Mouse (Mus musculus) T-helper 1 cell (primary cell): ENCODE data around the gene Epn1.

Source experiments
- in situ Hi-C: fragments of 300-600 bp; cut with MboI, MseI; formaldehyde crosslinking; loops from one replicate; pipeline ENCODE4 v1.15.1; 2025; ENCODE audit warnings: high pct_unique_total_duplicates

The Epn1 gene

GRCm38 (mm10) chr7:5057804-5058203 is 22.2 kb upstream of the Epn1 start:
- in situ Hi-C loops = loop anchor here (10.0 to 25.0 kb wide), 2 partner anchors 243 to 1421 kb away; partner anchors contain the start of genes Cnot3, Prpf31, Tfpt and Ube2s

- in situ Hi-C loops = loop anchor here (10.0 to 25.0 kb wide), 2 partner anchors 244 to 1421 kb away; partner anchors contain the start of genes Cnot3, Prpf31, Tfpt and Ube2s
Observed at GRCm38 (mm10) chr7:5058631-5059030, 21.4 kb upstream of the Epn1 start.

- in situ Hi-C loops = loop anchor here (10.0 to 25.0 kb wide), 2 partner anchors 245 to 1422 kb away; partner anchors contain the start of genes Cnot3, Prpf31, Tfpt and Ube2s
Observed at GRCm38 (mm10) chr7:5059421-5059820, 20.6 kb upstream of the Epn1 start.

GRCm38 (mm10) chr7:5060239-5060731 is 19.8 kb upstream of the Epn1 start:
- in situ Hi-C loops = loop anchor here (10.0 to 25.0 kb wide), 2 partner anchors 915 to 1423 kb away; partner anchors contain the start of genes Cnot3, Prpf31 and Tfpt

GRCm38 (mm10) chr7:5060944-5061773 is 18.9 kb upstream of the Epn1 start:
- in situ Hi-C loops = loop anchor here (10.0 to 25.0 kb wide), 2 partner anchors 916 to 1424 kb away; partner anchors contain the start of genes Cnot3, Prpf31 and Tfpt

- in situ Hi-C loops = loop anchor here (10.0 to 25.0 kb wide), 2 partner anchors 917 to 1425 kb away; partner anchors contain the start of genes Cnot3, Prpf31 and Tfpt
Observed at GRCm38 (mm10) chr7:5061774-5062359, 18.2 kb upstream of the Epn1 start, which contains the start of gene U2af2. U2af2 (plus strand) TSS chr7:5062143.

- in situ Hi-C loops = loop anchor here (10.0 to 25.0 kb wide), 2 partner anchors 918 to 1425 kb away; partner anchors contain the start of genes Cnot3, Prpf31 and Tfpt
Observed at GRCm38 (mm10) chr7:5062360-5063001, 17.6 kb upstream of the Epn1 start.

- in situ Hi-C loops = loop anchor here (10.0 to 25.0 kb wide), 2 partner anchors 920 to 1428 kb away; partner anchors contain the start of genes Cnot3, Prpf31 and Tfpt
Observed at GRCm38 (mm10) chr7:5064886-5065285, 15.1 kb upstream of the Epn1 start.

- in situ Hi-C loops = loop anchor here (25.0 kb wide), 1 partner anchor 1436 kb away; the partner anchor contains the start of genes Cnot3, Prpf31 and Tfpt
Observed at GRCm38 (mm10) chr7:5073586-5073985, 6.4 kb upstream of the Epn1 start.

- in situ Hi-C loops = loop anchor here (25.0 kb wide), 3 partner anchors 1087 to 1438 kb away; partner anchors contain the start of genes Cnot3, Prpf31, Smim17 and Tfpt
Observed at GRCm38 (mm10) chr7:5074984-5075383, 5.1 kb upstream of the Epn1 start.

- in situ Hi-C loops = loop anchor here (25.0 kb wide), 2 partner anchors 1085 to 1310 kb away; partner anchors contain the start of genes Smim17, Zfp28, Zfp444 and Zfp787
Observed at GRCm38 (mm10) chr7:5076931-5077330, 3.1 kb upstream of the Epn1 start.

- in situ Hi-C loops = loop anchor here (25.0 kb wide), 2 partner anchors 1083 to 1308 kb away; partner anchors contain the start of genes Smim17, Zfp28, Zfp444 and Zfp787
Observed at GRCm38 (mm10) chr7:5079365-5080009, 548 bp upstream of the Epn1 start.

GRCm38 (mm10) chr7:5080815-5081214 is 780 bp downstream of the Epn1 start:
- in situ Hi-C loops = loop anchor here (25.0 kb wide), 2 partner anchors 1081 to 1306 kb away; partner anchors contain the start of genes Smim17, Zfp28, Zfp444 and Zfp787

- in situ Hi-C loops = loop anchor here (25.0 kb wide), 2 partner anchors 1081 to 1306 kb away; partner anchors contain the start of genes Smim17, Zfp28, Zfp444 and Zfp787
Observed at GRCm38 (mm10) chr7:5081241-5081640, 1.2 kb downstream of the Epn1 start.

- in situ Hi-C loops = loop anchor here (25.0 kb wide), 2 partner anchors 1080 to 1305 kb away; partner anchors contain the start of genes Smim17, Zfp28, Zfp444 and Zfp787
Observed at GRCm38 (mm10) chr7:5081939-5082338, 1.9 kb downstream of the Epn1 start.

GRCm38 (mm10) chr7:5083325-5084105 is 3.5 kb downstream of the Epn1 start:
- in situ Hi-C loops = loop anchor here (25.0 kb wide), 2 partner anchors 1079 to 1304 kb away; partner anchors contain the start of genes Smim17, Zfp28, Zfp444 and Zfp787

GRCm38 (mm10) chr7:5085512-5085911 is 5.5 kb downstream of the Epn1 start:
- in situ Hi-C loops = loop anchor here (25.0 kb wide), 2 partner anchors 1077 to 1302 kb away; partner anchors contain the start of genes Smim17, Zfp28, Zfp444 and Zfp787

- in situ Hi-C loops = loop anchor here (25.0 kb wide), 2 partner anchors 1075 to 1300 kb away; partner anchors contain the start of genes Smim17, Zfp28, Zfp444 and Zfp787
Observed at GRCm38 (mm10) chr7:5086921-5087440, 6.9 kb downstream of the Epn1 start.
